Mouse (Mus musculus): Measurements from ENCODE around the gene Cmtm4.

The Cmtm4 gene

GRCm38 (mm10) chr8:104410628-104411273 lies 15.1 kb upstream of the Cmtm4 start:
- DNase-seq: no peak

GRCm38 (mm10) chr8:104408328-104409110 lies 12.9 kb upstream of the Cmtm4 start:
- no peak for DNase-seq

GRCm38 (mm10) chr8:104406340-104407128 lies 10.9 kb upstream of the Cmtm4 start:
- peak in 1 of 2 experiments; percentile 12 for DNase-seq

- no peak for DNase-seq
Observed at GRCm38 (mm10) chr8:104405430-104406187, 10.0 kb upstream of the Cmtm4 start.

- DNase-seq: peak; percentile 11 to 13
Observed at GRCm38 (mm10) chr8:104403596-104403995, 8.0 kb upstream of the Cmtm4 start.

- DNase-seq: peak; percentile 47 to 65
Observed at GRCm38 (mm10) chr8:104394801-104395702, 555 bp downstream of the Cmtm4 start.

- peak; percentile 70 to 79 for DNase-seq
Observed at GRCm38 (mm10) chr8:104393767-104394166, 1.8 kb downstream of the Cmtm4 start.

- no peak for DNase-seq
Observed at GRCm38 (mm10) chr8:104393139-104393538, 2.5 kb downstream of the Cmtm4 start.

- no peak for DNase-seq
Observed at GRCm38 (mm10) chr8:104390245-104390644, 5.4 kb downstream of the Cmtm4 start.

- DNase-seq: peak; percentile 58 to 72
Observed at GRCm38 (mm10) chr8:104387980-104388379, 7.6 kb downstream of the Cmtm4 start.

- no peak for DNase-seq
Observed at GRCm38 (mm10) chr8:104387501-104387900, 8.1 kb downstream of the Cmtm4 start.

- no peak for DNase-seq
Observed at GRCm38 (mm10) chr8:104386693-104387092, 8.9 kb downstream of the Cmtm4 start.

GRCm38 (mm10) chr8:104383977-104384376 lies 11.6 kb downstream of the Cmtm4 start:
- DNase-seq: peak; percentile 82 to 87

- DNase-seq: no peak
Observed at GRCm38 (mm10) chr8:104383296-104383695, 12.3 kb downstream of the Cmtm4 start.

- DNase-seq: no peak
Observed at GRCm38 (mm10) chr8:104380961-104381411, 14.6 kb downstream of the Cmtm4 start.

- DNase-seq: no peak
Observed at GRCm38 (mm10) chr8:104380269-104380668, 15.3 kb downstream of the Cmtm4 start.

GRCm38 (mm10) chr8:104379301-104379836 lies 16.2 kb downstream of the Cmtm4 start:
- no peak for DNase-seq

- no peak for DNase-seq
Observed at GRCm38 (mm10) chr8:104376669-104377068, 18.9 kb downstream of the Cmtm4 start.

- DNase-seq: no peak
Observed at GRCm38 (mm10) chr8:104375959-104376358, 19.6 kb downstream of the Cmtm4 start.

- DNase-seq: peak; percentile 64 to 78
Observed at GRCm38 (mm10) chr8:104374864-104375846, 20.5 kb downstream of the Cmtm4 start.
